Mouse (Mus musculus): Measurements from ENCODE around the gene Tbc1d14.

DNA sequence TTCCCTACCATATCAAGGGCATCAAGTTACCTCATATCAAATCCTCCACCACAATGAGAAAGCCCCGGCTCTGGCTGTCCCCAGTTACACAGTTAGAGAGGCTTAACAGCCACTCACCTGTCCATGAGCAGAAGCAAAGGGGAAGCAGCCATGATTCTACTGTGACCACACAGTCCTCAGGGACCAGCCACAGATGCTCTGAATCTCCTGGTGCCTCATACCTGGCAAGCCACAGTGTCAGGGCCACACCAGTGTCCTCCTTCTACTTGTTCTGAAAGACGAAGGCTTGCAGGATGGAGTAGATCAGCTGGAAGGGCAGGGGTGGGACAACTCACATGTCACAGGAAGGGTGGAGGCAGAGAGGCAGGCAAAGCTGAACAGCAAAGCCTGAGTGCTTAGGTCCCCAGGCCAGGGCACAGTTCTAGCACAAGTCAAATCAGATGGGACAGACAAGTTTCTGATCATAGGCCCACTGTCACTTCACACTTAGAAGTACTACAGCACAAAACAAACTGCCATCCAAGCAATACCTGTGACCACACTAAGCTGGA is 39.9 kb downstream of the Tbc1d14 start:
- TF ChIP-seq POLR2A (IDR thresholded peaks at IDR 0.05; ENCODE audit: extremely low read depth, insufficient read depth, low read length) (no peak), CTCF (IDR thresholded peaks at IDR 0.05; ENCODE audit: low read depth, low read length) (no peak)
